Mouse (Mus musculus): Measurements from ENCODE around the gene Aars2. TPM values are rescaled to one million over a fixed set of nuclear protein-coding genes. Genes with fewer than 3 reads are reported as not detected.
A peak's percentile ranks its signal among the peaks of the same experiment; 100 is the strongest.

Aars2 gene
- polyA plus RNA-seq (2014; fragmentation: Nextera tagmentation; extraction: Ambion mirVana): 10.4 and 13.7 TPM in 2 replicates

- Histone ChIP-seq H3K9ac (ENCODE audit: low read length) (peak within 1 kb of the TSS; percentile 80), H3K36me3 (ENCODE audit: control insufficient read depth, insufficient read depth, low read length) (peaks cover 17% of the 10 kb centered on the region), H3K4me1 (ENCODE audit: control insufficient read depth, insufficient read depth, low read length) (peaks cover 4% of the 10 kb centered on the region; the same call in 1 of the 2 replicates), H3K4me2 (ENCODE audit: low read length) (peak within 1 kb of the TSS; percentile 30), H3K27me3 (replicated peaks; ENCODE audit: control insufficient read depth, insufficient read depth, low read length) (no peaks in the 10 kb centered on the region), H3K9me3 (replicated peaks; ENCODE audit: control insufficient read depth, low read length) (no peaks in the 10 kb centered on the region), H3K4me3 (ENCODE audit: low read depth, low read length) (peak within 1 kb of the TSS; percentile 69), H3K27ac (ENCODE audit: low read depth, low read length) (peak within 1 kb of the TSS; percentile 88)
- ATAC-seq (peak; percentile 95), DNase-seq (ENCODE audit: low spot score) (peak; percentile 97)
- WGBS: under 1% methylated on average over 42 of the region's 42 CpGs
Measured at GRCm38 (mm10) chr17:45506700-45507189, at the start of gene Aars2. Aars2 (plus strand) TSS chr17:45506841.

- H3K27me3 ChIP-seq (replicated peaks; ENCODE audit: control insufficient read depth, insufficient read depth, low read length): no peaks in the 10 kb centered on the region
- no peak overlapping the region for H3K27ac ChIP-seq (ENCODE audit: low read depth, low read length)
- DNase-seq (ENCODE audit: low spot score): no peak
- H3K36me3 ChIP-seq (ENCODE audit: control insufficient read depth, insufficient read depth, low read length): no peaks in the 10 kb centered on the region
- H3K9me3 ChIP-seq (replicated peaks; ENCODE audit: control insufficient read depth, low read length): no peaks in the 10 kb centered on the region
- H3K4me2 ChIP-seq (ENCODE audit: low read length): no peak overlapping the region
- H3K4me1 ChIP-seq (ENCODE audit: control insufficient read depth, insufficient read depth, low read length): peaks cover 11% of the 10 kb centered on the region; the same call in 1 of the 2 replicates
- no peak overlapping the region for H3K4me3 ChIP-seq (ENCODE audit: low read depth, low read length)
- WGBS: 96% methylated on average over 5 of the region's 5 CpGs
- peak; percentile 18; the same call in 1 of the 2 replicates for ATAC-seq
- H3K9ac ChIP-seq (ENCODE audit: low read length): no peak overlapping the region
Measured at GRCm38 (mm10) chr17:45457487-45457886, 49.2 kb upstream of the Aars2 start.

- DNase-seq (ENCODE audit: low spot score): no peak
- Histone ChIP-seq H3K4me1 (ENCODE audit: control insufficient read depth, insufficient read depth, low read length) (peaks cover 11% of the 10 kb centered on the region; the same call in 1 of the 2 replicates), H3K9ac (ENCODE audit: low read length) (no peak overlapping the region), H3K36me3 (ENCODE audit: control insufficient read depth, insufficient read depth, low read length) (no peaks in the 10 kb centered on the region), H3K9me3 (replicated peaks; ENCODE audit: control insufficient read depth, low read length) (no peaks in the 10 kb centered on the region), H3K27me3 (replicated peaks; ENCODE audit: control insufficient read depth, insufficient read depth, low read length) (no peaks in the 10 kb centered on the region), H3K27ac (ENCODE audit: low read depth, low read length) (no peak overlapping the region), H3K4me2 (ENCODE audit: low read length) (no peak overlapping the region), H3K4me3 (ENCODE audit: low read depth, low read length) (no peak overlapping the region)
- WGBS: 83% methylated on average over 4 of the region's 4 CpGs
- ATAC-seq: no peak
Measured at GRCm38 (mm10) chr17:45458516-45458915, 48.1 kb upstream of the Aars2 start.

GRCm38 (mm10) chr17:45459062-45459461 is 47.6 kb upstream of the Aars2 start:
- Histone ChIP-seq H3K9me3 (replicated peaks; ENCODE audit: control insufficient read depth, low read length) (no peaks in the 10 kb centered on the region), H3K9ac (ENCODE audit: low read length) (no peak overlapping the region), H3K36me3 (ENCODE audit: control insufficient read depth, insufficient read depth, low read length) (no peaks in the 10 kb centered on the region), H3K27ac (ENCODE audit: low read depth, low read length) (no peak overlapping the region), H3K4me2 (ENCODE audit: low read length) (no peak overlapping the region), H3K4me1 (ENCODE audit: control insufficient read depth, insufficient read depth, low read length) (peaks cover 11% of the 10 kb centered on the region; the same call in 1 of the 2 replicates), H3K27me3 (replicated peaks; ENCODE audit: control insufficient read depth, insufficient read depth, low read length) (no peaks in the 10 kb centered on the region), H3K4me3 (ENCODE audit: low read depth, low read length) (no peak overlapping the region)
- ATAC-seq (no peak), DNase-seq (ENCODE audit: low spot score) (no peak)
- 90% methylated on average over 7 of the region's 8 CpGs for WGBS

- Histone ChIP-seq H3K4me3 (ENCODE audit: low read depth, low read length) (no peak overlapping the region), H3K9ac (ENCODE audit: low read length) (no peak overlapping the region), H3K27ac (ENCODE audit: low read depth, low read length) (no peak overlapping the region), H3K4me1 (ENCODE audit: control insufficient read depth, insufficient read depth, low read length) (no peaks in the 10 kb centered on the region), H3K9me3 (replicated peaks; ENCODE audit: control insufficient read depth, low read length) (no peaks in the 10 kb centered on the region), H3K36me3 (ENCODE audit: control insufficient read depth, insufficient read depth, low read length) (no peaks in the 10 kb centered on the region), H3K27me3 (replicated peaks; ENCODE audit: control insufficient read depth, insufficient read depth, low read length) (no peaks in the 10 kb centered on the region), H3K4me2 (ENCODE audit: low read length) (no peak overlapping the region)
- ATAC-seq (no peak), DNase-seq (ENCODE audit: low spot score) (no peak)
- WGBS: 96% methylated on average over 4 of the region's 4 CpGs
Measured at GRCm38 (mm10) chr17:45462506-45462905, 44.1 kb upstream of the Aars2 start.

GRCm38 (mm10) chr17:45464255-45464654 is 42.4 kb upstream of the Aars2 start:
- Histone ChIP-seq H3K27ac (ENCODE audit: low read depth, low read length) (no peak overlapping the region), H3K9me3 (replicated peaks; ENCODE audit: control insufficient read depth, low read length) (no peaks in the 10 kb centered on the region), H3K36me3 (ENCODE audit: control insufficient read depth, insufficient read depth, low read length) (no peaks in the 10 kb centered on the region), H3K4me2 (ENCODE audit: low read length) (no peak overlapping the region), H3K9ac (ENCODE audit: low read length) (no peak overlapping the region), H3K4me3 (ENCODE audit: low read depth, low read length) (no peak overlapping the region), H3K4me1 (ENCODE audit: control insufficient read depth, insufficient read depth, low read length) (no peaks in the 10 kb centered on the region), H3K27me3 (replicated peaks; ENCODE audit: control insufficient read depth, insufficient read depth, low read length) (no peaks in the 10 kb centered on the region)
- 86% methylated on average over 9 of the region's 9 CpGs for WGBS
- ATAC-seq (no peak), DNase-seq (ENCODE audit: low spot score) (no peak)

DNA sequence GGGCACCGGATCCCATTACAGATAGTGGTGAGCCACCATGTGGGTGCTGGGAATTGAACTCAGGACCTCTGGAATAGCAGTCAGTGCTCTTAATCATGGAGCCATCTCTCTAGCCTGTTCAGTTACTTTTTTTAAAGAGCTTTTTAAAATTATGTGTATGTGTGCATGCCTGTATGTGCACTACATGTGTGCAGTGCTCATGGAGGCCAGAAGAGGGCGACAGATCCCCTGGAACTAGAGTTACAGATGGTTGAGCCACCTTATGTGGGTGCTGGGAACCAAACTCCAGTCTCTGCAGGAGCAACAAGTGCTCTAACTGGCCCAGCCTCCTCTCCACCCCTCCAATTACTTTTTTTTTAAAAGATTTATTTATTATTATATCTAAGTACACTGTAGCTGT is 39.9 kb upstream of the Aars2 start:
- H3K9me3 ChIP-seq (replicated peaks; ENCODE audit: control insufficient read depth, low read length): no peaks in the 10 kb centered on the region
- no peak overlapping the region for H3K9ac ChIP-seq (ENCODE audit: low read length)
- H3K27me3 ChIP-seq (replicated peaks; ENCODE audit: control insufficient read depth, insufficient read depth, low read length): no peaks in the 10 kb centered on the region
- 63% methylated on average over 2 of the region's 2 CpGs for WGBS
- no peak overlapping the region for H3K27ac ChIP-seq (ENCODE audit: low read depth, low read length)
- no peak for ATAC-seq
- no peak for DNase-seq (ENCODE audit: low spot score)
- H3K4me1 ChIP-seq (ENCODE audit: control insufficient read depth, insufficient read depth, low read length): no peaks in the 10 kb centered on the region
- H3K36me3 ChIP-seq (ENCODE audit: control insufficient read depth, insufficient read depth, low read length): no peaks in the 10 kb centered on the region
- H3K4me2 ChIP-seq (ENCODE audit: low read length): no peak overlapping the region
- H3K4me3 ChIP-seq (ENCODE audit: low read depth, low read length): no peak overlapping the region

DNA sequence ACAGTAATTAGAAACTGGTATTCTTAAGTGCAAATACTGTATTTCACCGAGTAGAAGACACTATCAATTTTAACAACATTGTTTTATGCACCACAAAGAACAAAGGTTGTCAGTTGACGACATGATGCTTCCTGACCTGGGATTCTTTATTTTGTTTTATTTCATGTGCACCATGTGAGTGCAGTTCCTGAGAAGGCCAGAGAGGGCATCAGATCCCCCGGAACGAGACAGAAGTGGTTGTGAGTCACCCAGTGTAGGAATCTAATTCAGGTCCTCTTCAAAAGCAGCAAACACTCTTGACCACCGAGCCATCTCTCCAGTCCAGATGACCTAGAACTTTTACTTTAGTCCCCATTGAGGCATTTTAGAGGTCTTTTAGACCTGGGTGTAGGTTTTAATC is 38.3 kb upstream of the Aars2 start:
- Histone ChIP-seq H3K4me2 (ENCODE audit: low read length) (no peak overlapping the region), H3K4me1 (ENCODE audit: control insufficient read depth, insufficient read depth, low read length) (no peaks in the 10 kb centered on the region), H3K36me3 (ENCODE audit: control insufficient read depth, insufficient read depth, low read length) (no peaks in the 10 kb centered on the region), H3K27ac (ENCODE audit: low read depth, low read length) (no peak overlapping the region), H3K9me3 (replicated peaks; ENCODE audit: control insufficient read depth, low read length) (no peaks in the 10 kb centered on the region), H3K4me3 (ENCODE audit: low read depth, low read length) (no peak overlapping the region), H3K9ac (ENCODE audit: low read length) (no peak overlapping the region), H3K27me3 (replicated peaks; ENCODE audit: control insufficient read depth, insufficient read depth, low read length) (no peaks in the 10 kb centered on the region)
- no peak for ATAC-seq
- 82% methylated on average over 5 of the region's 5 CpGs for WGBS
- no peak for DNase-seq (ENCODE audit: low spot score)

GRCm38 (mm10) chr17:45470726-45471125 is 35.9 kb upstream of the Aars2 start:
- H3K4me3 ChIP-seq (ENCODE audit: low read depth, low read length): no peak overlapping the region
- no peak overlapping the region for H3K27ac ChIP-seq (ENCODE audit: low read depth, low read length)
- no peaks in the 10 kb centered on the region for H3K9me3 ChIP-seq (replicated peaks; ENCODE audit: control insufficient read depth, low read length)
- no peak for ATAC-seq
- H3K4me2 ChIP-seq (ENCODE audit: low read length): no peak overlapping the region
- peaks cover 9% of the 10 kb centered on the region; the same call in 1 of the 2 replicates for H3K4me1 ChIP-seq (ENCODE audit: control insufficient read depth, insufficient read depth, low read length)
- H3K27me3 ChIP-seq (replicated peaks; ENCODE audit: control insufficient read depth, insufficient read depth, low read length): no peaks in the 10 kb centered on the region
- no peaks in the 10 kb centered on the region for H3K36me3 ChIP-seq (ENCODE audit: control insufficient read depth, insufficient read depth, low read length)
- WGBS: 84% methylated on average over 7 of the region's 7 CpGs
- DNase-seq (ENCODE audit: low spot score): no peak
- H3K9ac ChIP-seq (ENCODE audit: low read length): no peak overlapping the region
